Mouse (Mus musculus) C2C12 (cell line): ENCODE data around the gene Gm12216.
"Not testable (repeated sequence)": the region's sequence is repeated elsewhere in the genome, so short reads cannot be mapped to it uniquely, and the experiment has no call there.

Source experiments
- CTCF ChIP-seq: IDR thresholded peaks from one replicate; pipeline ENCODE4 v1.5.1; 2011; ENCODE audit not compliant: control insufficient read depth, insufficient read depth, insufficient read length
- MYOD1 ChIP-seq: IDR thresholded peaks from one replicate; pipeline ENCODE4 v1.6.1; 2011; ENCODE audit warnings: low read depth; ENCODE audit not compliant: control insufficient read depth, insufficient read length
- USF1 ChIP-seq: IDR thresholded peaks from one replicate; pipeline ENCODE4 v1.6.1; 2011; ENCODE audit warnings: low read depth, mild to moderate bottlenecking, control low read depth, moderate library complexity

DNA sequence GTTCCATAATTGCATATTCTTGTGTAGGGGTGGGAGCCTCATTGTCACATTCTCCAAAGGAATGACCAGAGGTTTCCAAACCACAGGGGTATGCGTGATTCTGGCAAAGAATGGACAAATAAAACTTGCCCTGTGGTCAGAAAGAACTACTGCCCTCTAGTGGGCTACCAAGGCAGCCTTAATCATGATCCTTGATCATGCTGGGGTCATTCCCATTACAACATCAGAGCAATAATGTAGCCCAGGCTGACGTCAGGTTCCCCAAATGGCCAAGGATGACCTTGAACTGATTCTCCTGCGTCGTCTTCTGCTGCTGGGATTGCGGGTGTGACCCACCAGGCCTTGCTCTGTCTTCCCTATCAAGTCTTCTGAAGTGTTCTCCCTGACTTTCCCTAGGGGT, 9.3 kb upstream of the Gm12216 start:
- TF ChIP-seq USF1, CTCF, MYOD1: not testable (repeated sequence)
